Comparison of ENCODE assay signal across 12 mouse cellular contexts in genomic region chr12:91265462-91265861, GRCm38 (mm10).
A peak's percentile ranks its signal among the peaks of the same experiment; 100 is the strongest.
DNase-seq lines count a peak whose midpoint lies in the region; ATAC-seq and TF ChIP-seq lines count a peak whose summit lies in the region.
"Had no signal": no experiment of that assay in that cellular context is flagged by ENCODE, and none has a peak within 500 bp of the region (broad histone marks: within the 10 kb centered on the region; RNA-seq: fewer than 3 reads in every experiment).

No protein-coding gene starts in this region.

- no peak for TF ChIP-seq POLR2A in brain, embryonic 14.5 days (IDR thresholded peaks at IDR 0.05; ENCODE audit: borderline replicate concordance, extremely low read depth, insufficient read depth, insufficient read length, poor library complexity, severe bottlenecking)

- H3K27me3 ChIP-seq in forebrain, embryonic 11.5 days (ENCODE audit: control insufficient read depth, insufficient read depth, low read length), result no peaks in the 10 kb centered on the region
- H3K27me3 ChIP-seq in forebrain, embryonic 10.5 days (ENCODE audit: poor library complexity, severe bottlenecking), result no peaks in the 10 kb centered on the region
- H3K27me3 ChIP-seq in hindbrain, embryonic 15.5 days, result no peaks in the 10 kb centered on the region
- H3K27me3 ChIP-seq: CH12.LX had no signal

- 60% methylated on average over 5 of the region's 5 CpGs for WGBS in forebrain, embryonic 11.5 days
- WGBS in forebrain, embryonic 10.5 days, result 76% methylated on average over 5 of the region's 5 CpGs
- 19% methylated on average over 5 of the region's 5 CpGs for WGBS in hindbrain, embryonic 15.5 days

- no peak for TF ChIP-seq CTCF in brain, embryonic 14.5 days (IDR thresholded peaks at IDR 0.05; ENCODE audit: borderline replicate concordance, extremely low read depth, insufficient read depth, insufficient read length)

- no peaks in the 10 kb centered on the region for H3K9me3 ChIP-seq in forebrain, embryonic 11.5 days (ENCODE audit: control insufficient read depth, low read length)
- H3K9me3 ChIP-seq in forebrain, embryonic 10.5 days, result no peaks in the 10 kb centered on the region
- H3K9me3 ChIP-seq in hindbrain, embryonic 15.5 days, result no peaks in the 10 kb centered on the region
- H3K9me3 ChIP-seq: limb, embryonic 10.5 days had no signal

- H3K4me2 ChIP-seq in forebrain, embryonic 11.5 days (ENCODE audit: low read depth, low read length, severe bottlenecking), result no peak overlapping the region
- H3K4me2 ChIP-seq in hindbrain, embryonic 15.5 days, result no peak overlapping the region

- no peak overlapping the region for H3K4me3 ChIP-seq in forebrain, embryonic 11.5 days (ENCODE audit: low read depth, low read length)
- no peak overlapping the region for H3K4me3 ChIP-seq in forebrain, embryonic 10.5 days
- no peak overlapping the region for H3K4me3 ChIP-seq in hindbrain, embryonic 15.5 days
- H3K4me3 ChIP-seq: limb, embryonic 10.5 days had no signal

- H3K9ac ChIP-seq in forebrain, embryonic 11.5 days (ENCODE audit: low read length), result no peak overlapping the region
- no peak overlapping the region for H3K9ac ChIP-seq in hindbrain, embryonic 15.5 days

- DNase-seq in forebrain, embryonic 11.5 days (ENCODE audit: low spot score), result no peak
- no peak for DNase-seq in forebrain, embryonic 10.5 days (ENCODE audit: extremely low spot score, low spot score)
- DNase-seq in 3T3-L1 (ENCODE audit: low read depth, low spot score), result peak; percentile 2
- DNase-seq in brain, embryonic 14.5 days (ENCODE audit: low read depth), result peak; percentile 92
- DNase-seq in spleen, postnatal 10 days (ENCODE audit: low spot score in 2 of 2), result no peak
- no peak for DNase-seq in urinary bladder, postnatal 25 days (ENCODE audit: low spot score)
- no peak for DNase-seq in kidney, adult 8-10 months
- DNase-seq: kidney, postnatal 36 days; spleen, adult 18-20 months had no signal

- H3K27ac ChIP-seq in forebrain, embryonic 11.5 days (ENCODE audit: low read depth, low read length), result no peak overlapping the region
- H3K27ac ChIP-seq in forebrain, embryonic 10.5 days, result no peak overlapping the region
- H3K27ac ChIP-seq in hindbrain, embryonic 15.5 days (replicated peaks), result no peak overlapping the region
- H3K27ac ChIP-seq: limb, embryonic 10.5 days had no signal

- no peaks in the 10 kb centered on the region for H3K36me3 ChIP-seq in forebrain, embryonic 11.5 days (ENCODE audit: control insufficient read depth, insufficient read depth, low read length)
- H3K36me3 ChIP-seq in forebrain, embryonic 10.5 days (replicated peaks), result peaks cover 4% of the 10 kb centered on the region; the same call in 1 of the 2 replicates
- no peaks in the 10 kb centered on the region for H3K36me3 ChIP-seq in hindbrain, embryonic 15.5 days

- ATAC-seq in forebrain, embryonic 11.5 days (replicated peaks; ENCODE audit: low FRiP score), result peak; percentile 71
- ATAC-seq in hindbrain, embryonic 15.5 days (ENCODE audit: low FRiP score, low read depth), result peak; percentile 65; the same call in 1 of the 2 replicates

- H3K4me1 ChIP-seq in forebrain, embryonic 11.5 days (replicated peaks; ENCODE audit: control insufficient read depth, insufficient read depth, low read length), result no peaks in the 10 kb centered on the region
- H3K4me1 ChIP-seq in forebrain, embryonic 10.5 days, result peaks cover 8% of the 10 kb centered on the region; the same call in 1 of the 2 replicates
- peaks cover 10% of the 10 kb centered on the region for H3K4me1 ChIP-seq in hindbrain, embryonic 15.5 days (replicated peaks)
- H3K4me1 ChIP-seq: limb, embryonic 10.5 days had no signal

Comparison
In these comparisons a context has a peak if more than half of its experiments do, and no peak if none do; other contexts are left out.
1. DNase-seq: peak in 3T3-L1 (single experiment) and brain, embryonic 14.5 days (single experiment); none in forebrain, embryonic 11.5 days (single experiment), forebrain, embryonic 10.5 days (single experiment), spleen, postnatal 10 days (0 of 2), urinary bladder, postnatal 25 days (single experiment) and kidney, adult 8-10 months (0 of 2).